Mouse (Mus musculus) lung, adult 2 months (tissue): Measurements from ENCODE around the gene Doc2g.

Experiments
- CTCF ChIP-seq: fragments of 200-500 bp; IDR thresholded peaks from 2 replicates; pipeline ENCODE4 v1.5.1; 2011; ENCODE audit warnings: mild to moderate bottlenecking, low read length, control low read depth; ENCODE audit not compliant: insufficient read depth
- POLR2A ChIP-seq: fragments of 200-500 bp; IDR thresholded peaks from 2 replicates; pipeline ENCODE4 v1.6.1; 2011; ENCODE audit warnings: low read depth, mild to moderate bottlenecking, control low read depth, low read length, borderline replicate concordance; ENCODE audit errors: extremely low read depth

DNA sequence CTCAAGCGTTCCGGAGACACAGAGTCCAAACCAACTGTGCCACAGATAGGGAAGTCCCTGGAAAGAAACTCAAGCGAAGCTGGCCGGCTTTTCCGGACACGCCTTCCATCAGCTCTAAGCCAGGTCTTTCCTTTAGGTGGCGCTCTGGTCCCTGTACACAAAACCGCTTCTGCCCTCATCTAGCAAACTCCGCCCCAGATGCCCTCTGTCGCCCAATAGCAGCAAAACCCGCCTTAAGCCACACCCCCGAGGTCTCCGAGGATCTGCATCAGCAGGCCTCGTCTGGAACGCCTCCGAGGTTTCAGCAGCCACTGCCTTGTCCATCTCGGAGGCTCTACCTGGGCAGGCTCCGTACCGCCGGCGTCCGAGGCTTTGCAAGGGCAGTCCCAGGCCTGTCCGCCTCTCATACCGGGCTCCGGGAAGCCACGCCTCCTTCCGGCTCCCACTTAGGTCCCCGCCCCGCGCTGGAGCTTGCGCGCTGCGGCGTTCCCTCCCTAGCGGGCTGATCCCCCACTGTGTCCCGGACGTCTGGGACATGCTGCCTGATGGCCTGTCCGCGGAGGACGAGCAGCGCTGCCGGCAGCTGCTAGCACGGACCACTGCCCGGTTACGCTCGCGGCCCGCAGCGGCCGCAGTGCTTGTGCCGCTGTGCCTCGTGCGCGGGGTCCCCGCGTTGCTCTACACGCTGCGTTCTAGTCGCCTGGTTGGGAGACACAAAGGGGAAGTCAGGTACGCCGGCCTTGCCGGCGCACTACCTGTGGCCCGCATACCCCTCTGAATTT, 2.8 kb upstream of the Doc2g start, which contains the start of the genes Nudt8 and Gm49405:
- TF ChIP-seq CTCF (peak; percentile 78), POLR2A (peak; percentile 85; the same call in 1 of the 2 replicates)
